In genomic region chr8:79350094-79350593, GRCm38 (mm10) we compare ENCODE assay signal across 8 mouse cellular contexts. TPM values are rescaled to one million over a fixed set of nuclear protein-coding genes. Genes with fewer than 3 reads are reported as not detected.
DNase-seq lines count a peak whose midpoint lies in the region; ATAC-seq and TF ChIP-seq lines count a peak whose summit lies in the region.

No protein-coding gene starts in this region.

- intact Hi-C loops in gastrocnemius, adult 2 months (cut with DNase I) = loop anchor here (5.0 kb wide), 1 partner anchor 47 kb away; the partner anchor contains the start of gene Smad1

- TF ChIP-seq CTCF in gastrocnemius, adult 2 months (IDR thresholded peaks at IDR 0.05) = peak; percentile 12; the same call in 1 of the 2 replicates

- 73% methylated on average over 6 of the region's 6 CpGs for WGBS in hindbrain, embryonic 10.5 days
- WGBS in midbrain, embryonic 16.5 days = 30% methylated on average over 6 of the region's 6 CpGs

- peak overlapping the region; percentile 16 for H3K4me3 ChIP-seq in gastrocnemius, adult 2 months
- H3K4me3 ChIP-seq in hindbrain, embryonic 10.5 days = no peak overlapping the region
- no peak overlapping the region for H3K4me3 ChIP-seq in midbrain, embryonic 16.5 days (ENCODE audit: low read depth, low read length)

- peak overlapping the region; percentile 55; the same call in 1 of the 2 replicates for H3K27ac ChIP-seq in gastrocnemius, adult 2 months
- H3K27ac ChIP-seq in hindbrain, embryonic 10.5 days = 0 out of 2 replicates have a peak overlapping the region, but pooled peaks have one; percentile 29
- H3K27ac ChIP-seq in midbrain, embryonic 16.5 days (ENCODE audit: low read length) = peak overlapping the region; percentile 73

- peak overlapping the region; percentile 16; the same call in 1 of the 2 replicates for H3K4me2 ChIP-seq in midbrain, embryonic 16.5 days (ENCODE audit: low read length)

- peak; percentile 74 for ATAC-seq in midbrain, embryonic 16.5 days

- no peaks in the 10 kb centered on the region for H3K27me3 ChIP-seq in hindbrain, embryonic 10.5 days (ENCODE audit: insufficient read depth, poor library complexity, severe bottlenecking)
- no peaks in the 10 kb centered on the region for H3K27me3 ChIP-seq in midbrain, embryonic 16.5 days (ENCODE audit: control insufficient read depth, insufficient read depth, low read depth, low read length)

- H3K9ac ChIP-seq in midbrain, embryonic 16.5 days (ENCODE audit: low read depth, low read length) = no peak overlapping the region

- H3K9me3 ChIP-seq in hindbrain, embryonic 10.5 days = no peaks in the 10 kb centered on the region
- H3K9me3 ChIP-seq in midbrain, embryonic 16.5 days (replicated peaks; ENCODE audit: control insufficient read depth, low read length, poor library complexity, severe bottlenecking) = no peaks in the 10 kb centered on the region

- peaks cover 90% of the 10 kb centered on the region for H3K36me3 ChIP-seq in hindbrain, embryonic 10.5 days
- 0 out of 2 replicates have a peak, but pooled peaks cover 6% of the 10 kb centered on the region for H3K36me3 ChIP-seq in midbrain, embryonic 16.5 days (ENCODE audit: control insufficient read depth, insufficient read depth, low read length)

- 0 out of 2 replicates have a peak, but pooled peaks cover 5% of the 10 kb centered on the region for H3K4me1 ChIP-seq in hindbrain, embryonic 10.5 days (replicated peaks)
- H3K4me1 ChIP-seq in midbrain, embryonic 16.5 days (ENCODE audit: control insufficient read depth, insufficient read depth, low read length) = peaks cover 10% of the 10 kb centered on the region

- DNase-seq in 3T3-L1 (ENCODE audit: low read depth, low spot score) = peak; percentile 78
- peak; percentile 90 for DNase-seq in cerebellum, adult 11-12 months
- DNase-seq in gastrocnemius, adult 2 months = peak; percentile 84
- no peak for DNase-seq in hindbrain, embryonic 10.5 days (ENCODE audit: low spot score)
- DNase-seq in layer of hippocampus, postnatal 36 days = peak; percentile 31 to 42
- DNase-seq in thymus, postnatal 36 days = no peak
- no peak for DNase-seq in spleen, postnatal 4 days (ENCODE audit: low spot score in 2 of 2)

RNA-seq across cellular contexts. Expression of gene Smad1, which starts 49.2 kb away (rescaled TPM):
- 1 to 10 TPM; 8.9 to 9.5 TPM for total RNA-seq in gastrocnemius, adult 2 months (2021)
- 41.5 and 45.9 TPM in 2 replicates for polyA plus RNA-seq in hindbrain, embryonic 10.5 days (2016; fragmentation: Nextera tagmentation; extraction: Ambion mirVana)
- total RNA-seq in layer of hippocampus, postnatal 36 days (2021) = 10 to 100 TPM; 24.4 to 31.7 TPM
- 58.7 and 66.6 TPM in 2 replicates for polyA plus RNA-seq in midbrain, embryonic 16.5 days (2015; fragmentation: Nextera tagmentation; extraction: Ambion mirVana)

RNA-seq across cellular contexts. Expression of gene Mmaa, which starts 55.4 kb away (rescaled TPM):
- 10 to 100 TPM; 14.6 to 25.8 TPM for total RNA-seq in gastrocnemius, adult 2 months (2021)
- 9.2 and 10.7 TPM in 2 replicates for polyA plus RNA-seq in hindbrain, embryonic 10.5 days (2016; fragmentation: Nextera tagmentation; extraction: Ambion mirVana)
- 10 to 100 TPM; 29.2 to 32.2 TPM for total RNA-seq in layer of hippocampus, postnatal 36 days (2021)
- polyA plus RNA-seq in midbrain, embryonic 16.5 days (2015; fragmentation: Nextera tagmentation; extraction: Ambion mirVana) = 19.5 and 19.6 TPM in 2 replicates

Comparison
In these comparisons a context has a peak if more than half of its experiments do, and no peak if none do; other contexts are left out.
1. DNase-seq: peak in 3T3-L1 (single experiment), cerebellum, adult 11-12 months (single experiment), gastrocnemius, adult 2 months (single experiment) and layer of hippocampus, postnatal 36 days (2 of 2); none in hindbrain, embryonic 10.5 days (single experiment), thymus, postnatal 36 days (0 of 2) and spleen, postnatal 4 days (0 of 2).
2. Peak in every context shown above with its lines, with median percentiles within 50 percentile points of each other: H3K27ac ChIP-seq.